Mouse (Mus musculus): ENCODE results near the gene Gm21188. TPM values are rescaled to one million over a fixed set of nuclear protein-coding genes. Genes with fewer than 3 reads are reported as not detected.
"Not testable (repeated sequence)": the region's sequence is repeated elsewhere in the genome, so short reads cannot be mapped to it uniquely, and the experiment has no call there.

The Gm21188 gene
- polyA plus RNA-seq, 1 experiment = 2.3 TPM

DNA sequence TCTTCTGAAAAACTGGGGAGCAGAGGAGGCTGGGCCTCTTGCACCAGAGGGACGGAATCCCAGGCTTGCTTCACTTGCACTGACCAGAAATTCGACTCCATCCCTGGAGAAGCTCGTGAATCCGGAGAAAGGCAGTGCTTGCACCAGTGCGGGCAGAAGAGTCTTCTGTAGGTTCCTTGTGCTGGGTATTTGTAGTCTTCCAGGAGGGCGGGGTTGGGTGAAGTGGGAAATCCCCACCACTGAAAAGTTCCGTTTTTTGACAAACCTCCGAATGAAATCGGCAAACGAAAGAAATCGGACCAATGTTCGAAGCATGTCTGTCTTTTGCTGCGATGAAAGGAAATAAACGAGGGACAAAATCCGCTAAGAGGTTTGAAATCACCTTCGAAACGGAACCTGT is 25.1 kb downstream of the Gm21188 start, which contains the start of gene Gm36079:
Gene Gm36079, minus strand, starts transcription at position 101 of the 400 bp plus-strand sequence.
- DNase-seq (ENCODE audit: low read depth) = not testable (repeated sequence)

DNA sequence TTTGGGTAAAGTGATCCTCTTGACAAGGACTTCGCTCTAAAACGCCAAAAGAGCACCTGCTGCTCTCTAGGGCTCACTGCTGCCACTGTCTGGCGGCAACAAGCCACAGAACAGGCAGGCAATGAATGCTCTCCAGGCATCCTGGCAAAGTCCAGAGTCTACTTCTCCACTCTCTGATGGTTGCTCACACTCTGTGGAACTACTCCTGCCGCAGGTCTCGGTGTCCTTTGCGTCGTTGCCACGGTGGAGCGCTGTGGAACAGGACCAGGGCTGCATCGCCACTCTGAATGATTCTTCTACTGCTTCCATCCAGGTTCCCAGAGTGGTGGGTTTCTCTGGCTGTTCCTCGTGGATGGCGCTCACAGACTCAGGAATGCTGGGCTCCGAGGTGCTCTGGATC is 25.6 kb downstream of the Gm21188 start:
- DNase-seq (ENCODE audit: low read depth) = not testable (repeated sequence)

DNA sequence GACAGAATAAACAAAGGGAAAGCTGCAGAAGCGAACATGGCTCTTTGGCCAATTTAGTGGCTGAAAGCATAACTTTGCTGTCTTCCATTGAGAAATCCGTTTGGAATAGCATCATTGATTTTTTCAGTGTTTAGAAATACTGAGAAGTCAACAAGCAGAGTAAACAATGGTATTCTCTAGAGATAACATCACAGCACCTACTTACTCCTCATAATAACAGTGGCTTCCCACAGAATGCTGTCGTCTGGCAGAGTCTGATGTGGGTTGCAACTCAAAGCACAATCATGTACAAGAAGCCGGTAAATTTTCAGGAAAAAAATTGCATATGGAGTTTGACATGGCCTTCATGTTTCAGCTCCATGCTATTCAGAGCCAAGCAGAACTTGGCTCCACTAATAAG is 26.4 kb downstream of the Gm21188 start:
- DNase-seq (ENCODE audit: low read depth) = not testable (repeated sequence)

DNA sequence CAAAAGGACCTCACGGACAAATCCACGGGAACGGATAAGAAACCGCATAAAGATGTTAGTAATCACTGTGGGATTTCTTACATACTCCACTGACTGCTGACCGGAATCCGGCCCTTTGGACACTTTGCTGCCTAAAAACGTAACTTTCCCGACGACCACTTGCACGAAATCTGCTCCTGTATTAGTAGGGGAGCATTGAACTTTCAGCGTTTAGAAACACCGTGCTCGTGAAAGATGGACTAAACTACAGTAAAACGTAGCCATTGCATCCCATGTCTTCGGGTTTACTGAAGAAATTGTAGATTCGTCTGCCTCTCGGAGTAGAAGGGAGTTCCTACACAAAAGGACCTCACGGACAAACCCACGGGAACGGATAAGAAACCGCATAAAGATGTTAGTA is 27.0 kb downstream of the Gm21188 start:
- not testable (repeated sequence) for DNase-seq (ENCODE audit: low read depth)

DNA sequence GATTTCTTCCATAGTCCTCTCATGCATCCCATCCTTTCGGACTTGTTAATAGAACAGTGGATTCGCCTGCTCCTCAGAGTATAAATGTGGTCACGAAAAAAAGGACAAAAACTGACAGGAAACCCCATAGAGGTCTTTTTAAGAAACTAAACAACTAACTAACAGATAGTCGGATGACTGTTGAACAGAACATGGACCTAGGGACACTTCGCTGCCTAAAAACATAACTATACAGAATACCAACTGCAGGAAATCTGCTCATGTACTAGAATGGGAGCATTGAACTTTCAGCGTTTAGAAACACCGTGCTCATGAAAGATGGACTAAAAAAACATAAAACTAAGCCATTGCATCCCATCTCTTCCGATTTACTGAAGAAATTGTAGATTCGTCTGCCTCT is 27.4 kb downstream of the Gm21188 start:
- not testable (repeated sequence) for DNase-seq (ENCODE audit: low read depth)

DNA sequence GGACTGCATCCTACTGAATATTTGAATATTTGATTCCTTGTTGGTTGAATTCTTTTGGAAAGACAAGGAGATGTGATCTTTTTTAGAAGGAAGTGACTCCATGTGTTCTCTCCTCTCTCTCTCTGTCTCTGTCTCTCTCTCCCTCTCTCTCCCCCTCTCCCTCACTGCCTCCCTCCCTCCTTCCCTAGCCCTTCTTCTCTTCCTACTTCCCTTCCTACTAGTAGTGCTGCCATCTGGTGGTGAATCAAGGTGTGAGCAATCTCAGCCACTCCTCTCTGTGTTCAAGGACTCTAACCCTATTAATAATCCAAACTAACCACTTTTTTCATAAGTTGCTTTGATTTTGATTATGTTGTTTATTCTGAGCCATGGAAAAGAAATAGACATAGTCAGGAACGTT is 30.5 kb downstream of the Gm21188 start:
- DNase-seq (ENCODE audit: low read depth) = not testable (repeated sequence)

DNA sequence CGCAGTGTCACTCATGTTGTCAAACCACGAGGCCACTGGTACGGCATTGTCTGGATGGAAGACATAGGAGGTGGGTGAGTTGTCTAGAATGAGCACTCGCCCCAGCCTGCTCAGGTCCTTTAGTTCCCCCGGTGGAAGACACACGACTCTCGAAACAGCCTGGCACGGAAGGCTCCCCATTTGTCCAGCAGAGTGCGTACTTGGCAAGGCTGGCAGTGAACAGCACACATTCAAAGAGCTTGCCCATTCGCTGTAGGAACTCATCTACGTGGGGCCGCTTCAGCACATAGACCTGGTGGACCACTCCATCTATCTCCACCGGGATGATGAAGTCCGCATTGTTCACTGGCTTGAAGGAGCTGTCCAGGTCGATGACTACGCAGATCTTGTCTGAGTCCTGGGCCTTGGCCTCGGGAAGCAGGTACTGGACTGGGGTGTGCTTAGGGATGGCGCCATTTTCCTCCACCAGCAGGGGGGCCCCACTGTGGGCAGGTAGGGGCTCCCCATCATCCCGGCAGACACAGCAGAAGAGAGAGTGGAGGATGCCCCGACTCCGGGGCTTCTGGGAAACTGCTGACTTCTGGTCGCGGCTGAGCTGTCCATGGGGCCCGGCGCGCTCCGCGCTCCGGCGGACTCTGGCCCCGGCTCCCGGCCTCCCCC is 36.5 kb downstream of the Gm21188 start:
- DNase-seq (ENCODE audit: low read depth) = not testable (repeated sequence)

DNA sequence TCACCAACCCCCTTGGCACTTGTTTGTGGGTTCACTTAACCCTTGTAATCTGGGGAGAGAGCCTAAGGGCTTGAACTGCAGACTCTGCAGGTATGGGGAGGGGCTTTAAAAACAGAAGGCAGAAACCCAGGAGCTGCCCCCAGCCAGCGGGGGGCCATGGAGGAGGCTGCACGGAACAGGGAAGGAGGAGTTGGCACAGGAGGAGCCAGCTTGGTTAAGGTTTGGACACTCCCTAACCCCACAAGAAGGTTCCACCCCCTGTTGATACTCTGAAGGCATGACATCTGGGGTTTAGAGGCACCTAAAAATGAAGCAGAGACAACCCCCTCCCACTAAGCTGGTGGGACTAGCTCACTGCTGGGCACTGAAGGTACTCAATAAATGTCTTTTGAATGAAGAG is 38.0 kb downstream of the Gm21188 start:
- DNase-seq (ENCODE audit: low read depth) = not testable (repeated sequence)

DNA sequence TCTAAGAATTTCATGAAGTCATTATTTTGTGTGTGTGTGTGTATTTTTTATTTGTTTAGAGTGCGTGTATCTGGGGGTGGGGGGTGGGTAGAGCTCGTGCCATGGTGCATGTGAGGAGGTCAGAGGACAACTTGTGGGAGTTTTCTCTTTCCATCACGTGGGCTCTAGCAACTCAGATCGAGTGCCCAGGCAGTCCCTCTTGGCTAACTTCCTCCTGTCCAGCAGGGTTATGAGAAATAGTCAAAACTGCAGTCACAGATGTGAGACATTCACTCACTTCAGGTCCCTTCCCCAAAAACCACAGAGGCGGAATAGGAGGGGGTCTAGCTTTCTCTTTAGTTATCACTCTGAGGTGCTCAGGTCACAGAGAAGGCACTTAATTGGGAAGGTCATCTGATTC is 38.5 kb downstream of the Gm21188 start:
- not testable (repeated sequence) for DNase-seq (ENCODE audit: low read depth)

DNA sequence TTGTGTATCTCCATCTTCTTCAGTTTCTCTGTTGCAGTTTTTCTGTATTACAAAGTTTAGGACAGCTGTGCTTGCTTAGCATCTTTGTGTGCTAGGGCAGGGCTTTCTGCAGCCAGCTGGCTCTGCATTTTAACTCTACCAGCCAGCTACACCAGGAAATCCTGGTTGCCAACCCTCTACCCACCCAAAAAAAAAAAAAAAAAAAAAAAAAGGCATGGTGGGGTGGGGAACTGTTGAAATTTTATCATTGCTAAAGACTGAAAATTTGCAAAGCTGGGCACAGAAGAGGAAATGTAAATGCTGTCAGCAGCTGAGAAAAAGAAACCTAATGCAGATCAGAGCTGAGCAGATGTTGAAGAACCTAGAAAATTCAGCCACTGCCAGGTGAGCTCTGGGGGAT is 41.9 kb downstream of the Gm21188 start:
- not testable (repeated sequence) for DNase-seq (ENCODE audit: low read depth)

DNA sequence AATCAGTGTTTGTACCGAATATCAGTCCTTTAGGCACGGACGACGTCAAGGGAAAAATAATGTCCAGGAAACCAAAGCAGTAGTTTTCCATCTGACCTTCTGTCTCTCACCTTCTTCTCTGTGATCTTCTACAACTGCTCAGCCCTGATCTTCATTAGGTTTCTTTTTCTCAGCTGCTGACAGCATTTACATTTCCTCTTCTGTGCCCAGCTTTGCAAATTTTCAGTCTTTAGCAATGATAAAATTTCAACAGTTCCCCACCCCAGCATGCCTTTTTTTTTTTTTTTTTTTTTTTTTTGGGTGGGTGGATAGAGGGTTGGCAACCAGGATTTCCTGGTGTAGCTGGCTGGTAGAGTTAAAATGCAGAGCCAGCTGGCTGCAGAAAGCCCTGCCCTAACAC is 52.8 kb downstream of the Gm21188 start:
- DNase-seq (ENCODE audit: low read depth) = not testable (repeated sequence)

DNA sequence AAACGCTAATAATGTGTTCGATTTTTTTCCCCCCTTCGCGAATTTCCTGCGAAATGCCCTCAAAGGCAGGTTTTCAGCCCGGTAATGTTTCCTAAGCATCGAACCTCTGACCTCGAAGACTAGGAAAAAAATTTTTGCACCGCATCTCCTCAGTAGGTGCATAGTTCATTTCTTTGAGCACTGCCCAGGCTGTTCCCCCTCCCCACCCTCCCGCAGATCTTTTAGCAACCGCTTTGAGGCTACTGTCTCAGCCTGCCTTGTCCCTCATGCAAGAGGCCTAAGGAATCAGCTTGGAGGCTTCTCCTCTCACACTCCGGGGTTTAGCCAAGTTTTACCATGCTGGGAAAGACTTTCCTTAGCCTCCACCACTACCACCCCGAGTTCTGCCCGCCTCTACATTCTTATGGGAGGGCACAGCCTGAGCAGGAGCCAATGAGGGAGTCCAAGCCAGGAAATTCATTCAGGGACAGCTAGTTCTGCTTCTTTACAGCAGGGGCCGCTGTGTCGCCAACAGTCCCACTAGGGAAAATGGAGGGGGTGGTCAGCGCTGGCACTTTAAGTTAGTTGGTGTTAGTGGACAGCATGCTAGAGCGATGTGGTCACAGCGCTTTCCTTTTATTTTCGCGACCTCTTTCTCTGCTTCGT is 53.4 kb downstream of the Gm21188 start:
- DNase-seq (ENCODE audit: low read depth) = not testable (repeated sequence)

DNA sequence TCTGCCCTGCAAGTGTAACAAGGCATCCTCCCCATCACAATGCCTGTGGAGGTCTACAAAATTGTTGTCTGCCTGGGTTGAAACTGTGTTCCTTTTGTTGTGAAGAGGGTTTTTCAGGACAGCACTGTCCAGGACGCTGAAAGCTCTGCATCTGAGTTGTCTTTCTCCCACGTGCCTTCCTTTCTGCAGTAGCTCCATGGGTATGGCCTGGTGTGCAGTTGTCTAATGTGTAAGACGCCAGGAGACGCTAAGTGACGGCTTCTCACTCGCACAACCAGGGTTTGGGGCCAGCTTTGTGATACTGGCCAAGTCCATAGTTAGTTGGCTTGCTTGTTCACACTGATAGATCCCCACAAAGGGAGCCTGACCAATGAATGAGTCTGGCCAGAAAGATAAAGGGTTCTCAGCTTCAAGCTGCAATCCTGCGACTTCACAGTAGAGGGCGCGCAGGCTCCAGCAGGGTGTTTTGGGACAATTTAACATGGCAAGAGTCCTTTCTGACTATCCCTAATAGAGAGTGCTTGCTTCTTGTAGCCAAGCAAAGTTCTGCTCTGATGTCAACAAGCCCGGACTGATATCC is 60.0 kb downstream of the Gm21188 start:
- not testable (repeated sequence) for DNase-seq (ENCODE audit: low read depth)

DNA sequence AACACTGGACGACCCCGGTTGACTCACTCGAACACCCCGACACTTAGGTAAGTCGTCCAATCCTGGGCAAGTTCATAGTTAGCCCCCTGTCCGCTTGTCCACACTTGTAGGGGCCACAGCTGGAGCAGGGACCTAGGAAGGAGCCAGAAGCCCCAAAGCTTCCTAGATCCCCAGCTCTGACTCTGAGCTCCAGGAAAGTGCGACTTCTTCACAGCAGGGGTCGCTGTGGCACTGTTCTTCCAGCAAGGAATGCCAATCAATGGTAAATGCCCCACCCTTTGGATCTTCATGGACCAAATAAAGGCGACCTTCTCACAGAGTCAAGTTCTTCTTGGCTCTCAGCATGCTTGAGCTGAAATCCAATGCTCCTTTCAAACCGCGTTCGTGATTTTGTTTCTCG is 60.7 kb downstream of the Gm21188 start:
- DNase-seq (ENCODE audit: low read depth) = not testable (repeated sequence)

Other genes starting within 250 kb of the Gm21188 start
- not detected in 2 replicates for gene AF067063, start 222.0 kb downstream of the Gm21188 start, polyA plus RNA-seq (2012; rRNA removed)
- not detected in 2 replicates for gene D13Ertd608e, start 216.2 kb downstream of the Gm21188 start, polyA plus RNA-seq (2012; rRNA removed)
- gene Tcstv1, start 157.4 kb downstream of the Gm21188 start, polyA plus RNA-seq (2012; rRNA removed) = not detected in 2 replicates
- gene Gm21761, start 122.9 kb downstream of the Gm21188 start, polyA plus RNA-seq (2012; rRNA removed) = not detected in 2 replicates
- not detected in 2 replicates for gene B020031M17Rik, start 101.4 kb downstream of the Gm21188 start, polyA plus RNA-seq (2012; rRNA removed)
- not detected in 2 replicates for gene Gm36079, start 25.2 kb downstream of the Gm21188 start, polyA plus RNA-seq (2012; rRNA removed)
- not detected in 2 replicates for gene Gm20767, start 88.1 kb upstream of the Gm21188 start, polyA plus RNA-seq (2012; rRNA removed)
- gene Gm21818, start 120.2 kb upstream of the Gm21188 start, polyA plus RNA-seq (2012; rRNA removed) = not detected in 2 replicates
- not detected in 2 replicates for gene Gm21762, start 163.8 kb upstream of the Gm21188 start, polyA plus RNA-seq (2012; rRNA removed)
- gene Gm21731, start 186.9 kb upstream of the Gm21188 start, polyA plus RNA-seq (2012; rRNA removed) = not detected in 2 replicates
- gene AF067061, start 210.9 kb upstream of the Gm21188 start, polyA plus RNA-seq (2012; rRNA removed) = not detected in 2 replicates
- 0.33 and 0.59 TPM in 2 replicates for gene BC147527, start 248.2 kb upstream of the Gm21188 start, polyA plus RNA-seq (2012; rRNA removed)

All from gonadal fat pad, adult 2 months (tissue).